Mouse (Mus musculus): ENCODE measurements around the gene Ccn6.

DNA sequence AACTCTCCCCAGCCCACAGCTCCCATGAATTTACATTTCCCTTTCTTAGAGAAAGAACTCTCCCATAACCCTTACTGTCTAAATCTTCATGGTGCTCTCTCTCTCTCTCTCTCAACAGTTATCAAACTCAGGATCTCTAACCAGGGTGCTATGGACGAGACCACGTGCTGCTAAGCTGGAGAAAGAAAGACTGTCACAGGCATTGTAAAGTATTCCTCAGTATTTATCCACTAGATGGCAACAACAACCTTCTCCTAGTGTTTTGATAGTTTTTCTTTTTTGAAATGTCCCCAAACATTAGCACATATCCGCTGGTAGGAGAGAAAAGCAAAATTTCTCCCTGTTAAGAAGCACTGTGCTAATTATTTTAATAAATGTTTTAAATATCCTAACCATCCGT is 42.2 kb downstream of the Ccn6 start:
- TF ChIP-seq EP300 (IDR thresholded peaks at IDR 0.05; ENCODE audit: low read depth) (no peak), CTCF (IDR thresholded peaks at IDR 0.05; ENCODE audit: low read depth) (peak; percentile 20; the same call in 1 of the 2 replicates)

Measured in liver, embryonic 14.5 days (tissue).